Mouse (Mus musculus) thymus, postnatal 25 days (tissue): ENCODE data around the gene Ubl5.
"Not testable (repeated sequence)": the region's sequence is repeated elsewhere in the genome, so short reads cannot be mapped to it uniquely, and the experiment has no call there.

Experiments
- DNase-seq: peaks from one replicate; pipeline ENCODE4 v3.0.0; 2022

The Ubl5 gene

DNA sequence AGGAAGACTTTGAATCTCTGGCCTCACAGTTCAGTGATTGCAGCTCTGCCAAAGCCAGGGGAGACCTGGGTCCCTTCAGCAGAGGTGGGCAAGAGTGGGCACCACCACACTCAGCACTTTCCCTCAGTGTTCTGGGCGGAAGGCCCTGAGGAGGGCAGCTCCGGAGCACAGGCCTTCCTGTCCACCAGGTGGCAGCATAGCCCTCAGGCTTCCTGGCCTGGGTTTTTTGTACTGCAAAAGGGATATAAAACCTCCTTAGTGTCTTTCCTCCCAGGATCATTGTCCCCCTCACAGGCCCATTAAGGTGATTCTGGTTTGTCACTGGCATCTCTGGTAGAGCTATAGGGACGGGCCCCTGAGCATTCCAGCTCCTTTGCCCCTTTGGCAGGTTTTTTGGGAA, 19.6 kb downstream of the Ubl5 start:
- DNase-seq = peak; percentile 76

DNA sequence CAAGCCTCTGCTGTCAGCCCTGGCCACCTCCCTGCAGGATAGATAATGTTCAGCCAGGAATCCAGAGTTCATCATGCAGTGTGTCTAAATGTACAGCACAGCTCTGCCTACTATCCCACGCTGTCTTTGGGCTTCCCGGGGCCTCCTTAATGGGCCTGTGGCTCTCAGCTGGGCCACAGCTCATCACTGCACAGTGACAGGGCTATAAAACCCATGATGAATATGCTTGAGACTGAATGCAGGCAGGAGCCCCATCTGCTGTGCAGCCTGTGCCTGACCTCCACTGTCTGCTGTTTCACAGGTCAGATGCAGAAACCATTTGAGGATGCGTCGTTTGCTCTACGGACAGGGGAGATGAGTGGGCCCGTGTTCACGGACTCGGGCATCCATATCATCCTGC, 20.2 kb downstream of the Ubl5 start:
- no peak for DNase-seq

DNA sequence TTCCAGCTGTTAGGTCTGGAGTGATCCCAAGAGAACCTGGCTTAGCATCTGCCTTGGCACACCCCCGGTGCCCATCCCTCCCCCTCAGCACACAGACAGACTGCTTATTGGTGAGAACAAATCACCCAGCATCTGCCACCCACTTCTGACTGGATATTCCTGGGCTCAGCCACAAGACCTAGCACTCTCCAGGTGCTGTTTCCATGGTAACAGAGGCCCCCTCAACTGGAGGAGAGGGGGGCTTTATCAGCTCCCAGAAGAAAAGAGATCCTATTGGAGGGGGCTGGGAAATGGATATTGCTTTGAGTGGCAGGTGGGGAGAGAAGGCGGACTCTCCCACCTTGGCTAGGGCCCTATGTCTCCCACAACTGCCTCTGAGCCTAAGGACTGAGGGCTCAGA, 21.3 kb downstream of the Ubl5 start:
- DNase-seq = no peak

DNA sequence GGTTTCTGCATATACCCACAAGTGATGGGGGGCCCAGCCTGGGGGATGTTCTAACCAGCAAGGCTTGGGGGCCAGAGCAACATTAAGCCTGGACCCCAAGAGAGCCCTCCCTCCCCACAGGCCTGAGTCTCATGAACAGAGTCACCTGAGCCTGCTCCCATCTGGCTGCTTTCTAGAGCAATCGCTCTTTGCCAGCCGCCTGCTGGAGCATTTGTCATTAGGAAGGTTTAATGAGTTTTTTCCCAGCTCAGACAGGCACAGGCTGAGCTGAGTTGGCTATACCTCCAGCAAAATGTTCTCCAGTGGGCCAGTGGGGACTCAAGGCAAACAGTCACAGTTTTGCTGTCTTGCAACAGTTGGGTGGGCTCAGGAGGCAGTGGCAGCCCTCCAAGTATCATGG, 21.7 kb downstream of the Ubl5 start:
- no peak for DNase-seq

DNA sequence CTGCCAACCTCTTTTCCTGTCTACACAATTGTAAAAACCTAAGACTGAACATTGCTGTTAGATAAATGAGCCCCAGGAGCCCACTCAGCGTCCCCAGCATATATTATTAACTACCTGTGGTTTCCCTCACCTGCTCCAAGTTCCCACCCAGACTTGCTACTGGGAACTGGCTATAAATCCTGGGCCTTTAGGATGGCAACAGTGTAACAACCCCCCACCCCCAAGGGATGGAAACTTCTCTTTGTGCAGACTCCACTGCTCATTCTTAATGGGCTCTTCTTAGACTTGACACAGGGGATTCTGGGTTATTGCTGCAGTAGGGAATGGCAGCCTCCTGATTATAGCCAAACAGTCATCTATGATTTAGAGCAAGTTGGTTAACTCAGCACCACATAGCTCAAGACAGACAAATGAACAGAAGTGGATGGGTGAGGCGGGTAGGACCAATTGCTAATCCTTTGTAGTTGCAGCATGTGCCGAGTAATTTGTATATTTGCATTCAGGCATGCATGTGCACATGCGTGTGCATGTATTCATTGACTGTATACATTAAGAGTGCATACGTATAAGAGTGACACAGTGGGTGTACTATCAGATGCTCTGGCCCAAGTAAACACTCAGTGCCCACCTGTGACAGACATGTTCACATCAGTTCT, 22.4 kb downstream of the Ubl5 start:
- DNase-seq = no peak

DNA sequence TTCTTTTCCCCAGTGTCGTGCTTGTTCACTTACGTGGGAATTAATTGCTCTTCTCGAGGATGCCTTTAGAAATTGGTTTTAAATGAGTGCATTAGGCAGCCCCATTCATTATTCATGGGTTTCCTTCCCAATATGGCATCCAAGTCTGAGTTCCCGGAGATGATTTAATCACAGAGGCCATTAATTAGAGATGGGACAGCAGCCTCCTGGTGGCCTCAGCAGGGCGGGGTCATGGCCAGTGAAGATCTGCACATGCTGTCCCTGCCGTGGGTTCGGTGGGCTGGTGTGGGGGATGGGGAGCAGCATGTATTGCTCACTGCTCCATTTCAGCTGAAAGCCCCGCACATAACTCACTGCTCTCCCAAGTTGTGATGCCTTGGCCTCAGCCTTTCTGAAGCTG, 23.2 kb downstream of the Ubl5 start:
- no peak for DNase-seq

DNA sequence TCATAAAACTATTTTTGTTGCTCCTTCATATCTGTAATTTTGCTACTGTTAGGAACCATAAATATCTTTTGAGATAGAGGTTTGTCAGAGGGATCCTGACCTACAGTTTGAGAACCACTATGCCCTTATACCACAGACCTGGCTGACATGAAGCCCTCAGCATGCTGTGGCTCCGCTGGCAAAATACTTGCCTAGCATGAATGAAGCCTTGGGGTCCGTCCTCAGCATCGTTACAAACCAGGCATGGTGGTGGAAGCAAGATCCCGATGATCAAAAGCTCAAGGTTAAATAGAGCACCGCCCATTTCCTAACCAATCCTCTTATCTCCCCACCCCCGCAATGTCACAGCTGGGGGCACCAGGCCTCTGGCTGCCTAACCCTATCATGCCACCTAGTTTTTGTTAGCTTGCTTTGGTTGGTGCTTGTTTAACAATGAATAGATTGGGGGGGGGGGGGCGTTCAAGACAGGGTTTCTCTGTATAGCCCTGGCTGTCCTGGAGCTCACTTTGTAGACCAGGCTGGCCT, 23.9 kb downstream of the Ubl5 start:
- peak; percentile 51 for DNase-seq

DNA sequence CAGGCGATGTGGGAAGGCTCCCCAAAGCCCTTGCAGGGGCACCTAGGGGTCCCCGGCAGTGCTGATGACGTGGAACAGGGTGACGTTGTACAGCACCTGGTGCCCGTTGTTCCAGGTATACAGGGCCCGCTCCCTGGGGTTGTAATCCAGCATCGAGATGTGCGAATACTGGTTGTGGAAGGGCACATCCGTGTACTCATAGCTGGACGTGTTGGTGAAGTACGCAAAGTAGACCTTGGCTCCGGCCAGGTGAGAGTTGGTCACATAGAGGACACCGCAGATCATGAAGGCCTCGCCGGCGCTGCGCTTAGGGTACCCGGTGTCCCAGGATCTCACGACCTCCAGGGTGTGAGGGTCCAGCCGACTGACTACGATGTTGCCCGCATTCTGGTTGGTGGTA, 25.4 kb downstream of the Ubl5 start:
- no peak for DNase-seq

DNA sequence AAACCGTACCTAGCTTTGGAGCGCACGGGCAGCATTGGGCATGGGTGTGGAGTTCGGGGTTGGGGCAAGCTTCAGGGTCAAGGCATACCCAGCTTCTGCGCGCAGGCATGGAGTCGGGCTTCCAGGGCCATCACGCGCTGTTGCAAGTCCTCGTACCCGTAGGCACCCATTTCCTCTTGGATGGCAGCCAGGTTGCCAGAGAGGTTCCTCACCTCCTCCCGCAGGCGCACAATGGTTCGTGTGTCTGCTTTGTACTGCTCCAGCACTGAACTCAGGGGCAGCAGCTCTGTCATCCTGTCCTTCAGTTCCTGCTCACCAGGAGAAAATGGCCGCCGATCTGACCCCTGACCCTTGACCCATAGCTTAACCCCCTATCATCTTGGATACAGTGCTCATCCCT, 29.4 kb downstream of the Ubl5 start:
- DNase-seq = no peak

DNA sequence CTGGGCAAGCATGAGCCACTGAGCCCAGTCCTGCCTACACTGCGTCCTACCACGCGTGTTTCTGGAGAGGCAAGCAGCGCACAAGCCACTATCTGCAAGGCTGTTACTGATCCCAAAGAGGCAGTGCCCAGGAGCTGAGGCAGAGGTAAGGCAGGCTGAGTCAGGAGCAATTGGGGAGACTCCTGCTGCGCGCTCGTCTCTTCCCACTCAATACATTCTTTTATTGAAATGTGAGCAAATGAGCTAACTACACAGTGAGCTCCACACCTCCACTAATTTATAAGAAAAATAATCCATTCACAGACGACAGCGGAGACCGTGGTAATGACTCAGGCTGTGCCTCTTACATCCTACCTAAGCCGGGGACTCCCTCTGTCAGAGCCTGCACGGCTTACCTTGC, 35.2 kb downstream of the Ubl5 start:
- no peak for DNase-seq

DNA sequence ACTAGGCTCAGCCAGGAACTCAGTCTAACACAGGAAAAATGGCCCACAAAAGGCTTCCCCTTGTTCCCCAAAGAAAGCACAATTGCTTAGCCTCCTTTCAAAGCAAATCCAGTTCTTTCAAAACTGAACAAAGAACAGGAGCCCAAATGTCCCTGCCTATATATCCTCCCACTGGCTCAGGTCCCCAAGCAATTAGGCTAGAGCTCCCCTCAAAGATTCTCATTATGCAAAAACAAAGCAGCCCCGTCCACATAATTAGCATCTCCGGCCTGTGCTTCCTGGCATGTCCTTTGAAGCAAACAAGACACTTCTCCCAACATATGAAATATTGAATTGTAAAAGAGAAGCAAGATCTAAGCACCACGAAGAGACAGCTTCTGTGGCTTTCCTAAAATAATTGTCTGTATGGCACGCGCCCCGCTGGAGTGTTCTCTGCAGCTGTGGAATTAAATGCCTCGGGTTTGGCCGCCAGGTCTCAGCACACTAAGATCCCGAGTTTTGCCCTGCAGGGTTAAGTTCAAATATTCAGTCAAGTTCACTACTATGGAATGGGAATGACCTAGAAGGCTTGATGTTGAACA, 37.8 kb downstream of the Ubl5 start:
- DNase-seq = no peak

DNA sequence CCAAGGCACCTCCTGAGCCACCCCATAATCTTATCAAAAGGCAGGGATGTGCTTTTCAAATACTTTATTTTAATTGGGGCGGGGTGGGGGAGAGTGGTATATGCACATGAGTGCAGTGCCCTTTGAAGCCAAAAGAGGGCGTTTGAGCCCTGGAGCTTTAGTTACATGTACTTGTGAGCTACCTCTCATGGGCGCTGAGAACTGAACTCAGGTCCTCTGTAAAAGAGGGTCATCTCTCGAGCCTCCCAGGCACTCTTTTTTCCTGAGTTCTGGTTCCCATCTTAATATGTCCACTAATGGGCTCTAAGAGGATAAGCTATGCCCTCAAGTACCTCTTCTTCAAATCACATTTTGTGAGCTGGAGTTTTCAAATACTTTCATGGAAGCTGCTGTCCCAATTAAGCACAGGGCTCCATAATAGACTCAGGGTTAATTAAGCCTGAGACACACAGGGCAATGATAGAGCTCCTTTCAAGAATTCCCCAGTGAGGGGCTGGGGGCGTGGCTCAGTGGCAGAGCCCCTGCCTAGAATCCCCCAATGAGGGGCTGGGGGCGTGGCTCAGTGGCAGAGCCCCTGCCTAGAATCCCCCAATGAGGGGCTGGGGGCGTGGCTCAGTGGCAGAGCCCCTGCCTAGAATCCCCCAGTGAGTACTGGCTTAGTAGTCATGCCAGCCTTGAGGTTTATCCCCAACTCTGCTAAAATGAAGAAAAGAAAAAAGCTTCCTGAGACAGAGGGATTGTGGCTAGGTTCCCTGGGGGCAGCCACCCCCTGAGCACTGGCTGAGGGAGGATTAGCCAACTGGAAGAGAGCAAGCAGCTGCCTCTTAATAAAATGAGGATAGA, 39.1 kb downstream of the Ubl5 start:
- DNase-seq = no peak

DNA sequence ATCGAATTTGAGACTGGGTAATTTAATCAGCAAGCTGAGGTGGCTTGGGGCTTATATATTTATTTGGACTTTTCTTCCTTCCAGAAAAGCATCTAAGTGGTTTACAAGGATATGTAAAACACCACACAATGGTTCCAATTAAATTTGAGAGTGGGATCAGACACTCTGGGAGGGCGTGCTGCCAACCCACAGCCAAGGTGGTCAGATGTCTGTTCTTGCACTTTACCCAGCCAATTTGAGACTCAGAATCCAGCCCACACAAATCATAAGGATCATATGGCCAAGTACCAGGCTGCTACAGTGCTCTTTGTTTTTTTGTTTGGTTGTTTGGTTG, 39.7 kb downstream of the Ubl5 start:
- DNase-seq = no peak

DNA sequence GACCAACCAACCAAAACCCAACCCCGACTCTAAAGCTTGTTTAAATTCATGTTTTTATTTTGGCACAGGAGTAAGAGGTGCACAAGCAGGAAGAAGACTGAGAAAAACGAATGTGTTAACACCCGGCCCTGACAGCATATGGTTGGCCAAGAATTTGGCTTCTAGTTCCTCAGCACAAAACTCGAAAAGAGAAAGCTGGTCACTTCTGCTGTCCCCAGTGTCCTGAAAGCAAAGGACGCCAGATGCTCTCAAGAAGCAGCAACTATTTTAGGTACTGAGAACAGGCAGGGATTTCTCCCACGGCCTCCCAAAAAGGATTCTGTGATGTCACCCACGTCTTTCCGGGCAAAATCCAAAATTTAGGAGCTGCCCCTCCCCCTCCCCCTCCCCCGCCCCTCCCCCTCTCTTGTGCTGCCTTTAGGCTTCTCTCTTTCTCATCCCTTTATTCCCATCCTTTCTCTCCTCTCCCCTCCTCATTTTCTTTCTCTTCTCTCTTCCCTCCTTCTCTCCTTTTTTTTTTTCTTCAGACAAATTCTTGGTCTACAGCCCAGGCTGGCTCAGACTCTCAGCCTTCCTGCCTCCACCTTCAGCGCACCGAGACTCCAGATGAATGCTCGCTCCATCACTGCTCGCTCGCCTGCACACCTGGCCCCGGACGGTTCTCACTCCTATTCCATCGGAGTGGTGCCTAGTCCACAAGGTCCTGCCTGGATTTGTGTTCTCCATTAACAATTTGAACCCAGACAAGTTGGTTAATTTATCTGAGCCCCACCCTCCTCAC, 42.6 kb downstream of the Ubl5 start:
- DNase-seq = no peak

DNA sequence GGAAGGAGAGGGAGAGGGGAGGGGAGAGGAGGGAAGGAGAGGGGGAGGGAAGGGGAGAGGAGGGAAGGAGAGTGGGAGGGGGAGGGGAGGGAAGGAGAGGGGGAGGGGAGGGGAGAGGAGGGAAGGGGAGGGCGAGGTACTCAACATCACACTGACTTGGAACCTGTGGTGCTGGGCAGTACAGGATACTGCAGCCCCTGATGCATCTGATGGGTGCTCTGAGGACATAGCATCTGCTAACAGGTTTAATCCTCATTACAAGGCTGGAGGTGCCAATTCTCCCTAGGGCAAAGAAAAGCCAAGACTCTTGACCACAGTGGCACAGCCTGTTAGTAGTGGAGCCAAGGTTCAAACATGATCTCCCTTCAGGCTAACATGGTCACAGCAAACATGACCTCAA, 46.7 kb downstream of the Ubl5 start:
- no peak for DNase-seq

DNA sequence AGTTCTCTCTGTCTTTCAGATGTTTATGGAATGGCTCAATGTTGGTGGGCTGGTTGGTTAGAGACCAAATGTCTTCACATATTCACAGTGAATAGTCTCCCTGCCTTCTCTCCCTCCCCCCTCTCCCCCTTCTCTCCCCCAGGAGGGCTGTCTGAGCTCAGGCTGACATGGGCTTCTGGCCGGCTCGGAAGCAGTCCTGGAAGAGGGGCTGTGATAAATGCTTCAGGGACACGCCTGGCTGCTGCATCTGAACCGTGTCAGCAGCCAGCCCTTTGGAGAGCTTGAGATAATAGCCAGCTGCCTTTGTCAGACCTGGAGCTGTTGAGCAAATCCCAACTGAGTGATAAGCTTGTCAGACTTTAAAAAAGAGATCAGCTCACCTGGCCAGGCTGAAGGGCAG, 47.2 kb downstream of the Ubl5 start:
- no peak for DNase-seq

DNA sequence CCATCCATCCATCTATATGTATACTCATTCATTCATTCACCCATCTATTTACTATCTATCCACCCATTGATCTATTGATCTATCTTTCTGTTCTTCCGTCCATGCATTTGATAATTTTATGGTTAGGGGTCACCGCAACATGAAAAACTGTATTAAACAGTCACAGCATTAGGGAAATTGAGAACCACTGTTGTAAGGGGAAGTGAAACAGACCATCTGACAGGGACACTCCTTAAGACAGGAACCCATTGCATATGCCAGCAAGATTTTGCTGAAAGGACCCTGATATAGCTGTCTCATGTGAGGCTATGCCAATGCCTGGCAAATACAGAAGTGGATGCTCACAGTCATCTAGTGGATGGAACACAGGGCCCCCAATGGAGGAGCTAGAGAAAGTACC, 47.8 kb downstream of the Ubl5 start:
- DNase-seq = not testable (repeated sequence)

DNA sequence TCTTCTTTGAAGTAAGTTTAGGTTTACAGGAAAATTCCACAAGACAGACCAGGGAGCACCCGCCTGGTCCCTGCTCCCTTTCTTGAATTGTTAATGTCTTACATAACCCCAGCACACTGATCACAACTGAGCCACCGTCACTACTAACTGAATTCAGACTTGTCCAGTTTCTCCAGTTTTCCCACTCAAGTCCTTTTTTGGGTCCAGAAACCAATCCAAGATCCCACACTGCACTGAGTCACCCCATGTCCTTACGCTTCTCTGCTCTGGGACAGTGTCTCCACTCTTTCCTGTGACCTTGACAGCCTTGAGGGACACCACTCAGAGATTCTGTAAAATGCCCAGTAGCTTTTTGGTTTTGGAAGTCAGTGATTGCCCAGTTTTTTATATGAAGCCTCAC, 50.2 kb downstream of the Ubl5 start:
- no peak for DNase-seq

DNA sequence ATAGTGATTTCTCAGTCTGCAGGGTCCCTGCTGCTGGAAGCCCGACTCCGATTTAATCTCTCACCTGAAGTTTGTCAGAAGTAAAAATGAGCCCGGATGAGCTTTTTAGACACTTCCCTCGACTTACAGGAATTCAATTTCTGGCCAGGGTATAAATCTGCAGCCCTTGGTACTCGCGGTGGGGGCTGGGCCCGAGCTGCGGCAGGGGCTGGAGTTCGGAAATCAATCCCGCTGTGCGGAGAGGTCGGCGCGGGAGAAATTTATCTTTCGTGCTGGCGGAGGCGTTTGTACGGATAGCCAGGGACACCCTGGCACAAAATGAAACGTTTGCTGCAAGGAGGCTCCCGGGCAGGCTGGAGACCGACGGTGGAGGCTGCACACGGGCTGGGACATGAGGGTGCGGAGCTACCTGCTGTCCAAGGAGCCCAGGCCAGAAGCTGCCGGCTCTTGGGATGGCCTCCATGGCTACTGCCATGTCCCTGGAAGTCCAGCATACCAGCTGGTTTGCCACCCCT, 52.1 kb downstream of the Ubl5 start:
- DNase-seq = no peak

DNA sequence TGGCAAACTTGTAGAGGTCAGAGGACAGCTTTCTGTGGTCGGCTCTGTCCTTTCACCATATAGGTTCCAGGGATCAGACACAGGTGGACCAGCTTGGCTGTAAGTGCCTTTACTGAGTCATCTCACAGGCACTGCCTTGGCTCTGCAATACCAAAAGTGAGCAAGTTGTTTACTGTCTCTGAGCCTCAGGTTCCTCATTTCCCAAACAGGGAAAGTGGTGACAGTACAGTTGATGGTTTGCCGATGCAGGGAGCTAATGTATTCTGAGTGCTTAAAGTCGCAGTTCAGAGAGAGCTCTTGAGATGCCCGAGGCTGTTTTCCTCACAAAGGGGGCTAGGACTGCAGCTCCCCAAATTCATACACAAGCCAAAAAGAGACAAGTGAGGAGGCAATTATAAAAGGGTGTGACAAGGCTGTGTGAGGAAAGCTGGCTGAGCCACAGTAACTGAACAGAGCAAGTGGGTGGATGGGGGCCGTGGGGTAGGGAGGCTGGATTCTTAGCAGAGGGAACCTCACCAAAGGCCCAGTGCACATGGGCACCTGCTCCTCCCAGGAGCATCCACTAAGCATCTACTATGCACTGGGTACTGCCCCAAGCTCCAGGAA, 53.5 kb downstream of the Ubl5 start:
- DNase-seq = no peak
